In the genomic region with DNA sequence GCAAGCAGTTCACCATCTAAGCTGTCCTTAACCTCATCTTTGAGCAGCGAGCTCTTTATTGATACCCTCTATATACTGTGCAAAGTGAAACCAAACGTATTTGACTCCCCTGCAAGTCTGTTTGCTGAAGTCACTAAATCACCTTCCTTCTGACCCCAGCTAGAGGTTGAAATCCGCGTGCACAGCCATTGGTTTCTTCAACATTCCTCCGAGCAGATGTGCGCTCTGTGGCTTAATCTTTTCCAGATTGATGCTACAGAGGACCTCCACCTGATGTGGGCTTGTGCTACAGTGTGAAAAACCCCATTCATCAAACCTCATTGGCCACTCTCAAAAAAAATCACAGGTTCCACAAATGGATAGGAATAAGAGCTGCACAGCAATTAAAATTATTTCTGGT, we compare ENCODE assay signal across 23 mouse cellular contexts.
DNase-seq lines count a peak whose midpoint lies in the region; ATAC-seq lines count a peak whose summit lies in the region.
"Had no signal": no experiment of that assay in that cellular context is flagged by ENCODE, and none has a peak within 500 bp of the region (broad histone marks: within the 10 kb centered on the region; RNA-seq: fewer than 3 reads in every experiment).

No protein-coding gene starts in this region.

- 68% methylated on average over 6 of the region's 6 CpGs for WGBS in hindbrain, embryonic 10.5 days
- 67% methylated on average over 6 of the region's 6 CpGs for WGBS in hindbrain, embryonic 12.5 days
- 34% methylated on average over 6 of the region's 6 CpGs for WGBS in embryonic facial prominence, embryonic 10.5 days
- WGBS in limb, embryonic 11.5 days: 12% methylated on average over 6 of the region's 6 CpGs
- WGBS in heart, embryonic 12.5 days: 69% methylated on average over 6 of the region's 6 CpGs

- H3K4me1 ChIP-seq in hindbrain, embryonic 10.5 days (replicated peaks): no peaks in the 10 kb centered on the region
- no peaks in the 10 kb centered on the region for H3K4me1 ChIP-seq in hindbrain, embryonic 12.5 days
- peaks cover 43% of the 10 kb centered on the region for H3K4me1 ChIP-seq in embryonic facial prominence, embryonic 10.5 days
- peaks cover 17% of the 10 kb centered on the region; the same call in 1 of the 2 replicates for H3K4me1 ChIP-seq in limb, embryonic 11.5 days (ENCODE audit: control insufficient read depth, insufficient read depth, low read length)
- H3K4me1 ChIP-seq in heart, embryonic 12.5 days (replicated peaks): 0 out of 2 replicates have a peak, but pooled peaks cover 4% of the 10 kb centered on the region
- H3K4me1 ChIP-seq: forebrain, embryonic 15.5 days; heart, embryonic 10.5 days; heart, embryonic 15.5 days had no signal

- intact Hi-C loops in heart, postnatal 25 days (cut with DNase I): no loop called here

- H3K27me3 ChIP-seq in hindbrain, embryonic 10.5 days (ENCODE audit: insufficient read depth, poor library complexity, severe bottlenecking): peaks cover 16% of the 10 kb centered on the region
- peaks cover 3% of the 10 kb centered on the region; the same call in 1 of the 2 replicates for H3K27me3 ChIP-seq in hindbrain, embryonic 12.5 days
- no peaks in the 10 kb centered on the region; the same call in 1 of the 2 replicates for H3K27me3 ChIP-seq in embryonic facial prominence, embryonic 10.5 days (replicated peaks; ENCODE audit: low read depth, poor library complexity, severe bottlenecking)
- H3K27me3 ChIP-seq in limb, embryonic 11.5 days (ENCODE audit: control insufficient read depth, insufficient read depth, low read length): no peaks in the 10 kb centered on the region
- H3K27me3 ChIP-seq in heart, embryonic 12.5 days (replicated peaks): no peaks in the 10 kb centered on the region
- H3K27me3 ChIP-seq: heart, embryonic 15.5 days had no signal

- no peaks in the 10 kb centered on the region for H3K9me3 ChIP-seq in hindbrain, embryonic 10.5 days
- no peaks in the 10 kb centered on the region for H3K9me3 ChIP-seq in hindbrain, embryonic 12.5 days (replicated peaks)
- H3K9me3 ChIP-seq in embryonic facial prominence, embryonic 10.5 days: no peaks in the 10 kb centered on the region
- no peaks in the 10 kb centered on the region for H3K9me3 ChIP-seq in limb, embryonic 11.5 days (ENCODE audit: control insufficient read depth, low read length)
- no peaks in the 10 kb centered on the region for H3K9me3 ChIP-seq in heart, embryonic 12.5 days (replicated peaks)
- H3K9me3 ChIP-seq: embryonic facial prominence, embryonic 12.5 days; forebrain, embryonic 15.5 days; G1E; heart, embryonic 10.5 days; heart, embryonic 15.5 days had no signal

- no peak overlapping the region for H3K27ac ChIP-seq in hindbrain, embryonic 10.5 days
- no peak overlapping the region for H3K27ac ChIP-seq in hindbrain, embryonic 12.5 days
- H3K27ac ChIP-seq in embryonic facial prominence, embryonic 10.5 days (replicated peaks): no peak overlapping the region
- H3K27ac ChIP-seq in limb, embryonic 11.5 days (replicated peaks; ENCODE audit: low read depth, low read length): no peak overlapping the region
- H3K27ac ChIP-seq in heart, embryonic 12.5 days (ENCODE audit: poor library complexity, severe bottlenecking): no peak overlapping the region
- H3K27ac ChIP-seq: embryonic facial prominence, embryonic 12.5 days; forebrain, embryonic 15.5 days; heart, embryonic 10.5 days; heart, embryonic 15.5 days had no signal

- no peak overlapping the region for H3K9ac ChIP-seq in hindbrain, embryonic 12.5 days
- H3K9ac ChIP-seq in limb, embryonic 11.5 days (ENCODE audit: low read length): no peak overlapping the region
- H3K9ac ChIP-seq in heart, embryonic 12.5 days: no peak overlapping the region
- H3K9ac ChIP-seq: embryonic facial prominence, embryonic 12.5 days; forebrain, embryonic 15.5 days; heart, embryonic 15.5 days had no signal

- H3K4me3 ChIP-seq in hindbrain, embryonic 10.5 days: no peak overlapping the region
- no peak overlapping the region for H3K4me3 ChIP-seq in hindbrain, embryonic 12.5 days
- no peak overlapping the region for H3K4me3 ChIP-seq in embryonic facial prominence, embryonic 10.5 days
- H3K4me3 ChIP-seq in limb, embryonic 11.5 days (ENCODE audit: low read depth, low read length): no peak overlapping the region
- no peak overlapping the region for H3K4me3 ChIP-seq in heart, embryonic 12.5 days
- H3K4me3 ChIP-seq: embryonic facial prominence, embryonic 12.5 days; forebrain, embryonic 15.5 days; heart, embryonic 10.5 days; heart, embryonic 15.5 days had no signal

- no peak for ATAC-seq in hindbrain, embryonic 12.5 days (ENCODE audit: low FRiP score)
- no peak for ATAC-seq in limb, embryonic 11.5 days (ENCODE audit: insufficient number of reproducible peaks, low FRiP score, low TSS enrichment, low read depth)
- ATAC-seq in heart, embryonic 12.5 days (ENCODE audit: insufficient number of reproducible peaks, low FRiP score): no peak
- ATAC-seq: CD4-positive, CD25-positive, alpha-beta regulatory T cell, adult 4 months; forebrain, embryonic 15.5 days; hindbrain, embryonic 16.5 days; inflammation-experienced regulatory T-cells, adult 6 months had no signal

- peak; percentile 12 for DNase-seq in hindbrain, embryonic 10.5 days (ENCODE audit: low spot score)
- DNase-seq in embryonic facial prominence, embryonic 10.5 days (ENCODE audit: low spot score): peak; percentile 64
- DNase-seq in limb, embryonic 11.5 days (ENCODE audit: low spot score): peak; percentile 52
- no peak for DNase-seq in heart, postnatal 25 days (ENCODE audit: low spot score)
- DNase-seq in ovary, postnatal 14 days (ENCODE audit: low spot score): no peak
- DNase-seq: adrenal gland, adult 8-10 months; adrenal gland, postnatal 36 days; B cell, adult 2 months; cerebellum, adult 2 months; cerebellum, postnatal 10 days; gastrocnemius, postnatal 10 days; heart, adult 18-20 months; heart, postnatal 14 days had no signal

- no peaks in the 10 kb centered on the region for H3K36me3 ChIP-seq in hindbrain, embryonic 10.5 days
- H3K36me3 ChIP-seq in hindbrain, embryonic 12.5 days: no peaks in the 10 kb centered on the region
- no peaks in the 10 kb centered on the region for H3K36me3 ChIP-seq in embryonic facial prominence, embryonic 10.5 days (replicated peaks)
- no peaks in the 10 kb centered on the region for H3K36me3 ChIP-seq in limb, embryonic 11.5 days (ENCODE audit: control insufficient read depth, insufficient read depth, low read length)
- H3K36me3 ChIP-seq in heart, embryonic 12.5 days: no peaks in the 10 kb centered on the region
- H3K36me3 ChIP-seq: embryonic facial prominence, embryonic 12.5 days; forebrain, embryonic 15.5 days; G1E; heart, embryonic 10.5 days; heart, embryonic 15.5 days had no signal

- no peak overlapping the region for H3K4me2 ChIP-seq in hindbrain, embryonic 12.5 days (replicated peaks)
- H3K4me2 ChIP-seq in limb, embryonic 11.5 days (ENCODE audit: low read depth, severe bottlenecking): no peak overlapping the region
- H3K4me2 ChIP-seq in heart, embryonic 12.5 days: no peak overlapping the region
- H3K4me2 ChIP-seq: embryonic facial prominence, embryonic 12.5 days; forebrain, embryonic 15.5 days; heart, embryonic 15.5 days had no signal

Comparison
In these comparisons a context has a peak if more than half of its experiments do, and no peak if none do; other contexts are left out.
1. DNase-seq: peak in hindbrain, embryonic 10.5 days (single experiment), embryonic facial prominence, embryonic 10.5 days (single experiment) and limb, embryonic 11.5 days (single experiment); none in heart, postnatal 25 days (single experiment) and ovary, postnatal 14 days (single experiment).